Mouse (Mus musculus): ENCODE data around the gene Srrm1. TPM values are rescaled to one million over a fixed set of nuclear protein-coding genes. Genes with fewer than 3 reads are reported as not detected.
"Not testable (repeated sequence)": the region's sequence is repeated elsewhere in the genome, so short reads cannot be mapped to it uniquely, and the experiment has no call there.

Gene Srrm1
- polyA plus RNA-seq, 1 experiment from 2014 or later = 316 TPM

DNA sequence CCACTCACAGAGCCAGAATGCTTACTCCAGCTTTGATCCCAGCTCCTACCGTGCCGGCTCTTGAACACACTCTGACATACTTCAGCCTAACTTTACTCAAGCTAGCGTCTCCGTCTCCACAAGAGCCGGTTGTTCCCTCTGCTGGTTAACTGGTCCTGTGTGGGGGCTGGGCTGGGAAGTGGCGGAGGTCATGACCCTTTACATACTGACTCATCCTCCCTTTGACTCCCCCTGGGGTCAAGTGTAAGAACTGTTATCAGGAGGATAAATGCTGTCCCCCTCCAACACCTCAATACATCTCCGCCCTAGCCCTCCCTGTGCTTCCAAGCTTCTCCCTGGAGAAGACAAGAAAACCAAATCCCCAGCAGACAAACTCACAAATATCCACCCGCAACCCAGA lies 28.2 kb upstream of the Srrm1 start:
- H3K9me3 ChIP-seq = no peaks in the 10 kb centered on the region
- H3K27ac ChIP-seq = no peak overlapping the region
- 0 out of 2 replicates have a peak, but pooled peaks cover 5% of the 10 kb centered on the region for H3K27me3 ChIP-seq
- H3K4me3 ChIP-seq = no peak overlapping the region
- no peak overlapping the region; the same call in 1 of the 2 replicates for H3K9ac ChIP-seq
- H3K4me1 ChIP-seq = peaks cover 25% of the 10 kb centered on the region
- H3K36me3 ChIP-seq = no peaks in the 10 kb centered on the region
- WGBS = 45% methylated on average over 8 of the region's 8 CpGs
- H3K4me2 ChIP-seq = no peak overlapping the region
- ATAC-seq (ENCODE audit: insufficient number of reproducible peaks, insufficient read depth, low FRiP score, low TSS enrichment, low read depth) = no peak

DNA sequence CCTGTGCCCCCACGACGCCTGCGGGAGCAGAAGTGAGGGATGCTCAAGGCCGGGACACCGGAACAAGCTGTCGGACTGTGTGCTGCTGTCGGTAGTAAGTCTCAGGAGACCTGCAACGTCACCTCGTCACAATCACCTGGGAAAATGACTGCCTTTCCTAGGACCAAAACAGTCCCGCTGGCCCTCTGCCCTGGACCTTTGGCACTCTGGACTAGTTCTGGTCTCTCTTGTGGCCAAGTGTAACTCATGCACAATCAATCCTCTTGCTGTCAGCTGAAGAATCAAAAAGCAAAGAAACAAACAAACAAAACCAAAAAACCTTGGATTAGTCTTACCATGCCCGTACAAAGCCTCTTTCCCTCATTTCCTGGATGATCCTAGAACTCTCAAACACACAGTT lies 24.1 kb upstream of the Srrm1 start:
- H3K9ac ChIP-seq = no peak overlapping the region
- H3K4me1 ChIP-seq = peaks cover 5% of the 10 kb centered on the region; the same call in 1 of the 2 replicates
- H3K27me3 ChIP-seq = no peaks in the 10 kb centered on the region
- no peaks in the 10 kb centered on the region for H3K36me3 ChIP-seq
- no peak overlapping the region for H3K4me3 ChIP-seq
- 83% methylated on average over 11 of the region's 11 CpGs for WGBS
- H3K27ac ChIP-seq = no peak overlapping the region
- no peak for ATAC-seq (ENCODE audit: insufficient number of reproducible peaks, insufficient read depth, low FRiP score, low TSS enrichment, low read depth)
- H3K4me2 ChIP-seq = no peak overlapping the region
- H3K9me3 ChIP-seq = peaks cover 5% of the 10 kb centered on the region; the same call in 1 of the 2 replicates

DNA sequence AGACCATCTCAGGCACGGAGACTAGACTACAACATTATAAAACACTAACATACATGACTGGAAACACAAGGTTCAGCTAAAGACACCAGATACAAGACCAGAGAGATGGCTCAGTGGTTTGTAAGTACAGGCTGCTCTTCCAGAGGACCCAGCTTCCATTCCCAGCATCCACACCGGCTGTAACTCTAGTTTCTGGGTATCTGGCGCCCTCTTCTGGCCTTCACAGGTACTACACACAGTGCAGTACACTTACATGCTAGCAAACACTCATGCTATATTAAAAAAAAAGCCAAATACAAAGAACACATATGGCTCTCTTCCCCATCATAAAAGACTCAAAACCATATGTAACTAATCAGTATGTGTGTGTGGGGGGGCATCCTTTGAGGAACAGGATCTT lies 22.3 kb upstream of the Srrm1 start:
- ATAC-seq (ENCODE audit: insufficient number of reproducible peaks, insufficient read depth, low FRiP score, low TSS enrichment, low read depth) = no peak
- 53% methylated on average over 3 of the region's 3 CpGs for WGBS
- no peak overlapping the region for H3K4me3 ChIP-seq

DNA sequence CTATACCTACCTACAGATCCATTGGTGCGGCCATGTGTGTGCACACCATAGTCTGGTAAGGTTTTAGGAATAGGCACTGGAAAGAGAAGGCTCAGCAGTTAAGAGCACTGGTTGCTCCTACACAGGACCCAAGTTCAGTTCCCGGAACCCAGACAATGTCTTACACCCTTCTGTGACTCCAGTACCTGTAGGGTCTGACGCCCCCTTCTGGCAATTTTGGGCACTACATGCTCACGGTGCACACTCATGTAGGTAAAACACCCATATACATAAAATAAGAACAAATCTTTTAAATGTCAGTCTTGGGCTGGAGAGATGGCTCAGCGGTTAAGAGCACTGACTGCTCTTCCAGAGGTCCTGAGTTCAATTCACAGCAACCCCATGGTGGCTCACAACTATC lies 20.2 kb upstream of the Srrm1 start:
- Histone ChIP-seq H3K4me1 (no peaks in the 10 kb centered on the region), H3K27me3 (no peaks in the 10 kb centered on the region), H3K27ac (no peak overlapping the region), H3K9me3 (peaks cover 5% of the 10 kb centered on the region; the same call in 1 of the 2 replicates), H3K36me3 (no peaks in the 10 kb centered on the region), H3K9ac (no peak overlapping the region), H3K4me2 (no peak overlapping the region), H3K4me3 (no peak overlapping the region)
- 77% methylated on average over 5 of the region's 5 CpGs for WGBS
- no peak for ATAC-seq (ENCODE audit: insufficient number of reproducible peaks, insufficient read depth, low FRiP score, low TSS enrichment, low read depth)

More for the DNA sequence above, 22.3 kb upstream of the Srrm1 start:
- Histone ChIP-seq H3K36me3 (no peaks in the 10 kb centered on the region), H3K27ac (no peak overlapping the region), H3K27me3 (no peaks in the 10 kb centered on the region), H3K9me3 (peaks cover 5% of the 10 kb centered on the region; the same call in 1 of the 2 replicates), H3K9ac (no peak overlapping the region), H3K4me1 (no peaks in the 10 kb centered on the region), H3K4me2 (no peak overlapping the region)

DNA sequence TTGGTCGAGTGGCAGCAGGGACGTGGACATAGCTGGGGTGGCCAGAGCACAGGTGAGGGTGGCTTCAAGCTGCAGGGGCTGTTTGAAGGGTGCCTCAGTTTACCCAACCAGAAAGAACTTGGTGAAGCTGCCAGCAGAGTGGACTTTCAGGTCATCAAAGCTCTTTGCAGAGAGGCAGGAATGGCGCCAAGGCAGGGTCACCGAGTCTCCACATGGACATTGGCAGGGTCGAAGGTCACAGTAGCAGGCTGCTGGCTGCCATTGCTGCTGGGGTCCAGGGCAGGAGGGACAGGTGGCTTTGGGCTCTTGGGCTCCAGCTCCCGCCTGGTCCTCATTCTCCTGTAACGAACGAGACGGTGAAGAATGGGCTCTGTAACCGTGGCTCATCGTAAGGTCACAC lies 17.3 kb upstream of the Srrm1 start:
- Histone ChIP-seq H3K4me3 (no peak overlapping the region), H3K4me2 (no peak overlapping the region), H3K36me3 (no peaks in the 10 kb centered on the region), H3K9ac (no peak overlapping the region), H3K4me1 (no peaks in the 10 kb centered on the region), H3K27ac (no peak overlapping the region), H3K27me3 (no peaks in the 10 kb centered on the region), H3K9me3 (peaks cover 3% of the 10 kb centered on the region; the same call in 1 of the 2 replicates)
- WGBS = 70% methylated on average over 11 of the region's 11 CpGs
- ATAC-seq (ENCODE audit: insufficient number of reproducible peaks, insufficient read depth, low FRiP score, low TSS enrichment, low read depth) = no peak

DNA sequence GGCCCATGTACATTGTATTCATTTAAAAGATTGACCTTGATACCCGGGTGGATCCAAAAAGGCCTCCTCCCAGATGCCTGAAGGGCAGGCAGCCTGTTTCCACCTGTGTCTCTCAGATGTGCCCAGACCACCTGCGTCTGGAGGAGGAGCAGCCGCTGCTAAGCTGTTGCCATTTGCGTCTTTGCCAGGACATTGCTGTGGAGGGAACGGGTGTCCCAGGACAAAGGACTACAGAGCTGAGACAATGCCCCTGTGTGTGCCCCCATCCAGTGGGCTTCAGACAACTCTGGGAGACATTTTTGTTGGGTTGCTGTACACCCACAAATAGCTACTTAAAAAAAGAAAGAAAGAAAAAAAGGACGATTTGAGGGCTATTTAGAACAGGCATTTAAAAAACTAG lies 9.7 kb upstream of the Srrm1 start:
- no peaks in the 10 kb centered on the region for H3K36me3 ChIP-seq
- 22% methylated on average over 6 of the region's 6 CpGs for WGBS
- H3K9ac ChIP-seq = no peak overlapping the region
- no peak overlapping the region for H3K27ac ChIP-seq
- H3K4me3 ChIP-seq = no peak overlapping the region
- ATAC-seq (ENCODE audit: insufficient number of reproducible peaks, insufficient read depth, low FRiP score, low TSS enrichment, low read depth) = no peak
- no peaks in the 10 kb centered on the region for H3K9me3 ChIP-seq
- H3K27me3 ChIP-seq = no peaks in the 10 kb centered on the region; the same call in 1 of the 2 replicates
- H3K4me2 ChIP-seq = no peak overlapping the region
- no peaks in the 10 kb centered on the region for H3K4me1 ChIP-seq

DNA sequence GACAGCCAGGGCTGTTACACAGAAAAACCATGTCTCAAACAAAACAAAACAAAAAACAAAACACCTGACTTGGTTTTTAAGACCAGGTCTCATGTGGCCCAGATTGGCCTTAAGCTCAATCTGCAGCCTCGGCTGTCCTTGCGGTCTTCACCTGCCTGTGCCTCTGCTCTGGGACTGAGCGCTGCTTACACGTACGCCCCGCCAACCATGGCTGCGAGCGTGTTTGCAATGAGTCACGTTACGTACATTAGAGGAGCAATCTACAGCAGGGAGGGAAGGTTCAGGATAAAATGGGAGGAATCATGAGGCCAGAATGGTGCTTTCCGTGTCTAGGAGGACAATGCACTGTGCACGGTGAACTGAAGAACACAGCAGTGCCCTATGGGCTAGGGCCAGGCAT lies 8.6 kb upstream of the Srrm1 start:
- H3K9me3 ChIP-seq = no peaks in the 10 kb centered on the region
- H3K4me1 ChIP-seq = no peaks in the 10 kb centered on the region
- H3K27ac ChIP-seq = no peak overlapping the region
- H3K27me3 ChIP-seq = no peaks in the 10 kb centered on the region; the same call in 1 of the 2 replicates
- no peaks in the 10 kb centered on the region for H3K36me3 ChIP-seq
- no peak for ATAC-seq (ENCODE audit: insufficient number of reproducible peaks, insufficient read depth, low FRiP score, low TSS enrichment, low read depth)
- no peak overlapping the region for H3K9ac ChIP-seq
- H3K4me2 ChIP-seq = no peak overlapping the region
- 82% methylated on average over 12 of the region's 12 CpGs for WGBS
- H3K4me3 ChIP-seq = no peak overlapping the region

DNA sequence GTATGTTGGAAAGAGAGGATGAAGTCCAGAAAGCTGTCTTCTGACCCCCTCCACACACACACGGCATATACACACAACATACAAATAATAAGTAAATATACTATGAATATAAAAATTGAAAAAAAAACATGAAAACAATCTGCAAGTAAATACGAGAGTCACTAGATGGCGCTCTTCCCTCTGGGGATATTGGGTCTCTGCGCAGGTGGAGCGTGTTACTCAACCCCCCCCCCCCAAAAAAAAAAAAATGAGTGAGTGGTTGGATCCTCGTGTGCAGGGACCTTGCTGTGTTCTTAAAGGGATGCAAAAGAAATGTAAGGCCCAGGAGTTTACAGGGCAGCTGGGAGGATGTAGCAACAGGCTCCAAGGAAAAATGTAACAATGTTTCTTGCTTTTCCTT lies 5.6 kb upstream of the Srrm1 start:
- WGBS = under 1% methylated on average over 6 of the region's 6 CpGs

DNA sequence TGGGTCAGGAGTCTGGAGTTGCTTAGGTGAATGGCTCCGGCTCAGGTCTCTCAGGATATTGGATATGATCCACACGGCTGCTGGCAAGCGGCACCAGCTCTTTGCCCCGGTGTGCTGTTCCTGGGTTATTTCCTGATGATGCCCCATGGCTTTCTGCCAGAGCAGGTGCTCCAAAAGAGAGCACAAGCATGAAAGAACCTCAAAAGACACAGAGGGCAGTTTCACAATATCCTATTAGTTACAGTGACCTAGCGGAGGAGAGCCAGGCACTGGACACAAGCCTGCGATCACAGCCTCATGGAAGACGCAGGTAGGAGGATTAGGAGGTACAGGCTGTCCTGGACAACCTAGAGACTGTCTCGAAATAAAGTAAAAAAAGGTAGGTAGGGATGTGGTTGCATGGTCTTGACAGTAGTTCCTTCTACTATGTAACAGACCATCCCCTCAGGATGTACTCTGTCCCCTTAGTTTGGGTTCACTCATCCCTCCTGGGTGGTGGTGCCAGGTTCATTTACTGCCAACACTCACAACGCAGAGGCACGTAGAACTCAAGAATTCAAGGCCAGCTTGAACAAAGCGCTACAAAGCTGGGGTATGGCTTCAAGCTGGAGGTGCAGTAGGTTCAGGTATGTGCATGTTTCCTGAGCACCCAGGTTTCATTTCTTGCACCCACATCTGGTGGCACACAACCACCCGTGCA lies 4.2 kb upstream of the Srrm1 start:
- Histone ChIP-seq H3K27me3 (no peaks in the 10 kb centered on the region; the same call in 1 of the 2 replicates), H3K4me3 (no peak overlapping the region), H3K9ac (no peak overlapping the region), H3K27ac (no peak overlapping the region), H3K4me1 (peaks cover 9% of the 10 kb centered on the region), H3K9me3 (no peaks in the 10 kb centered on the region), H3K4me2 (no peak overlapping the region), H3K36me3 (no peaks in the 10 kb centered on the region)
- WGBS = 79% methylated on average over 12 of the region's 12 CpGs
- ATAC-seq (ENCODE audit: insufficient number of reproducible peaks, insufficient read depth, low FRiP score, low TSS enrichment, low read depth) = no peak

More for the DNA sequence above, 5.6 kb upstream of the Srrm1 start:
- Histone ChIP-seq H3K4me3 (no peak overlapping the region), H3K4me2 (no peak overlapping the region), H3K36me3 (no peaks in the 10 kb centered on the region), H3K9ac (no peak overlapping the region), H3K9me3 (no peaks in the 10 kb centered on the region), H3K27ac (no peak overlapping the region), H3K27me3 (no peaks in the 10 kb centered on the region; the same call in 1 of the 2 replicates), H3K4me1 (peaks cover 9% of the 10 kb centered on the region)
- ATAC-seq (ENCODE audit: insufficient number of reproducible peaks, insufficient read depth, low FRiP score, low TSS enrichment, low read depth) = no peak

DNA sequence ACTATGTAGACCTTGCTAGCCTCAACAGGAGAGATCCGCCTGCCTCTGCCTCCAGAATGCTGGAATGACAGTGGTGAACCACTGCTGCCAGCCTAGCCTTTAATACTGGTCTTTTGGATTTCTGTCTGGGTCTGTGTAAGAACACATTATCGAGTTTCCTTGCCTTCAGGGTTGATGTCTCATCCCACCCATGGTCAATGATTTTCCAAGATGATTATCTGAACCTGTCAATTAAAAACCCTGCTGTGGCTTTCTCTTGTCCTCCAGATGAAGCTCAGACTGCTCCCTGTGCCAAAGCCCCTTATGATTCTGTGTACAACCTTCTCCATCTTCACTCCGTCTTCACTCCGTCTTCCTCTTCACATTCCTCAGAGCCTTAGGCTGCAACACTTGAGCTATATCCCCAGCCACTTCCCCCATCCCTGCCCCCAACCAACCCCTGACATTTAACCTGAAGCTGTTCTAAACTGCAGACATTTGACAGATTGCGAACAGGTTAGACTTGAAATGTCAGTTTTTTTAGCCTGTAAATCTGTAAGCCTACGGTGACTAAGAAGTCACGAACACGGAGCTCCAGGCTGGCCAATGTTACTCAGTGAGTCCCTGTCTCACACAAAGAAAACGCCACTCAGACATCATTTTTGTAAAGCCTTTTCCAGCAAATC lies 2.9 kb upstream of the Srrm1 start:
- H3K4me1 ChIP-seq = peaks cover 20% of the 10 kb centered on the region
- no peak overlapping the region for H3K4me3 ChIP-seq
- H3K27me3 ChIP-seq = no peaks in the 10 kb centered on the region
- 58% methylated on average over 9 of the region's 9 CpGs for WGBS
- H3K27ac ChIP-seq = peak overlapping the region; percentile 7; the same call in 1 of the 2 replicates
- no peak for ATAC-seq (ENCODE audit: insufficient number of reproducible peaks, insufficient read depth, low FRiP score, low TSS enrichment, low read depth)
- H3K9me3 ChIP-seq = no peaks in the 10 kb centered on the region
- H3K4me2 ChIP-seq = no peak overlapping the region
- H3K9ac ChIP-seq = no peak overlapping the region
- 0 out of 2 replicates have a peak, but pooled peaks cover 3% of the 10 kb centered on the region for H3K36me3 ChIP-seq

DNA sequence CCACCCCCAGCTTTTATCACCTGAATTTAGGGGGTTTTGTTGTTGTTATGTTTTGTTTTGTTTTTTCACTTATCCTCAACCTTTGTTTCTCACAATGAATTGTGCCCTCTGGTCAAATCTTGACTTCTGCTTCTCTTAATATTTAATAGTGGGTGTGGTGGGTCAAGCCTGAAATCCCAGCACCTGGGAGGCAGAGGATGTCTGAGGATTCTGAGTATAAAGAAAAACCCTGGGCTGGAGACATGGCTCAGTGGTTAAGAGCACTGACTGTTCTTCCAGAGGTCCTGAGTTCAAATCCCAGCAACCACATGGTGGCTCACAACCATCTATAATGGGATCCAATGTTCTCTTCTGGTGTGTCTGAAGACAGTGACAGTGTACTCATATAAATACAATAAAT lies 1.6 kb upstream of the Srrm1 start:
- H3K4me2 ChIP-seq; H3K9ac ChIP-seq; H3K4me3 ChIP-seq; H3K27me3 ChIP-seq; H3K9me3 ChIP-seq; ATAC-seq (ENCODE audit: insufficient number of reproducible peaks, insufficient read depth, low FRiP score, low TSS enrichment, low read depth): not testable (repeated sequence)
- Histone ChIP-seq H3K4me1 (peaks cover 20% of the 10 kb centered on the region), H3K27ac (peak overlapping the region; percentile 98; the same call in 1 of the 2 replicates), H3K36me3 (peaks cover 12% of the 10 kb centered on the region; the same call in 1 of the 2 replicates)
